ENCODE assay signal across 22 mouse cellular contexts in genomic region chr5:102266451-102266850, GRCm38 (mm10).
DNase-seq lines count a peak whose midpoint lies in the region; ATAC-seq lines count a peak whose summit lies in the region.
"Had no signal": no experiment of that assay in that cellular context is flagged by ENCODE, and none has a peak within 500 bp of the region (broad histone marks: within the 10 kb centered on the region; RNA-seq: fewer than 3 reads in every experiment).

No protein-coding gene starts in this region.

- DNase-seq in kidney, postnatal 4 days: no peak
- DNase-seq in retina, postnatal 1 day: peak; percentile 20
- DNase-seq in retina, embryonic 14.5 days (ENCODE audit: low spot score): no peak
- DNase-seq in Muller cell, postnatal 12 days (ENCODE audit: inconsistent ontology term): no peak
- DNase-seq: adrenal gland, postnatal 10 days; cerebellum, adult 18-20 months; cerebellum, adult 9-11 months; cerebellum, postnatal 36 days; gastrocnemius, postnatal 10 days; heart, adult 2 months; heart, postnatal 14 days had no signal

- H3K27ac ChIP-seq in hindbrain, embryonic 15.5 days (replicated peaks): no peak overlapping the region
- no peak overlapping the region for H3K27ac ChIP-seq in hindbrain, embryonic 13.5 days
- H3K27ac ChIP-seq in kidney, embryonic 16.5 days (ENCODE audit: low read length): no peak overlapping the region
- peak overlapping the region; percentile 63 for H3K27ac ChIP-seq in limb, embryonic 15.5 days
- H3K27ac ChIP-seq: embryonic facial prominence, embryonic 15.5 days; forebrain, embryonic 10.5 days; heart, adult 2 months; heart, embryonic 15.5 days; hindbrain, embryonic 10.5 days had no signal

- ATAC-seq in hindbrain, embryonic 15.5 days (ENCODE audit: low FRiP score, low read depth): no peak
- no peak for ATAC-seq in hindbrain, embryonic 13.5 days (ENCODE audit: low FRiP score)
- ATAC-seq in kidney, embryonic 16.5 days (ENCODE audit: low FRiP score, low TSS enrichment): peak; percentile 19; the same call in 1 of the 2 replicates
- no peak for ATAC-seq in limb, embryonic 15.5 days (ENCODE audit: insufficient number of reproducible peaks, low FRiP score, low TSS enrichment, low read depth)
- ATAC-seq: forebrain, embryonic 14.5 days had no signal

- H3K4me3 ChIP-seq in hindbrain, embryonic 15.5 days: no peak overlapping the region
- H3K4me3 ChIP-seq in hindbrain, embryonic 13.5 days: no peak overlapping the region
- H3K4me3 ChIP-seq in kidney, embryonic 16.5 days (ENCODE audit: low read length): no peak overlapping the region
- H3K4me3 ChIP-seq in limb, embryonic 15.5 days: no peak overlapping the region
- H3K4me3 ChIP-seq: embryonic facial prominence, embryonic 15.5 days; erythroblast, embryonic 14.5 days; forebrain, embryonic 10.5 days; heart, adult 2 months; heart, embryonic 15.5 days; hindbrain, embryonic 10.5 days had no signal

- no peak overlapping the region for H3K9ac ChIP-seq in hindbrain, embryonic 15.5 days
- no peak overlapping the region for H3K9ac ChIP-seq in hindbrain, embryonic 13.5 days
- H3K9ac ChIP-seq in kidney, embryonic 16.5 days (replicated peaks; ENCODE audit: low read length): no peak overlapping the region
- no peak overlapping the region for H3K9ac ChIP-seq in limb, embryonic 15.5 days
- H3K9ac ChIP-seq: embryonic facial prominence, embryonic 15.5 days; heart, embryonic 15.5 days had no signal

- no peaks in the 10 kb centered on the region for H3K36me3 ChIP-seq in hindbrain, embryonic 15.5 days
- no peaks in the 10 kb centered on the region for H3K36me3 ChIP-seq in hindbrain, embryonic 13.5 days
- no peaks in the 10 kb centered on the region for H3K36me3 ChIP-seq in kidney, embryonic 16.5 days (ENCODE audit: insufficient read depth, low read length)
- H3K36me3 ChIP-seq in limb, embryonic 15.5 days: no peaks in the 10 kb centered on the region
- H3K36me3 ChIP-seq: embryonic facial prominence, embryonic 15.5 days; forebrain, embryonic 10.5 days; heart, embryonic 15.5 days; hindbrain, embryonic 10.5 days had no signal

- H3K4me2 ChIP-seq in hindbrain, embryonic 15.5 days: 0 out of 2 replicates have a peak overlapping the region, but pooled peaks have one; percentile 3
- H3K4me2 ChIP-seq in hindbrain, embryonic 13.5 days: no peak overlapping the region
- no peak overlapping the region; the same call in 1 of the 2 replicates for H3K4me2 ChIP-seq in kidney, embryonic 16.5 days (replicated peaks; ENCODE audit: low read depth, low read length)
- no peak overlapping the region for H3K4me2 ChIP-seq in limb, embryonic 15.5 days
- H3K4me2 ChIP-seq: embryonic facial prominence, embryonic 15.5 days; heart, embryonic 11.5 days; heart, embryonic 15.5 days had no signal

- WGBS in hindbrain, embryonic 15.5 days: 52% methylated on average over 11 of the region's 11 CpGs
- WGBS in hindbrain, embryonic 13.5 days: 55% methylated on average over 11 of the region's 11 CpGs
- WGBS in kidney, embryonic 16.5 days: 32% methylated on average over 11 of the region's 11 CpGs
- 50% methylated on average over 11 of the region's 11 CpGs for WGBS in limb, embryonic 15.5 days

- no peaks in the 10 kb centered on the region for H3K9me3 ChIP-seq in hindbrain, embryonic 15.5 days
- no peaks in the 10 kb centered on the region for H3K9me3 ChIP-seq in hindbrain, embryonic 13.5 days
- H3K9me3 ChIP-seq in kidney, embryonic 16.5 days (ENCODE audit: low read length): no peaks in the 10 kb centered on the region
- H3K9me3 ChIP-seq in limb, embryonic 15.5 days: no peaks in the 10 kb centered on the region
- H3K9me3 ChIP-seq: embryonic facial prominence, embryonic 15.5 days; forebrain, embryonic 10.5 days; heart, embryonic 15.5 days; hindbrain, embryonic 10.5 days had no signal

- no peaks in the 10 kb centered on the region for H3K27me3 ChIP-seq in hindbrain, embryonic 15.5 days
- H3K27me3 ChIP-seq in hindbrain, embryonic 13.5 days: no peaks in the 10 kb centered on the region
- no peaks in the 10 kb centered on the region for H3K27me3 ChIP-seq in kidney, embryonic 16.5 days (ENCODE audit: insufficient read depth, low read length)
- H3K27me3 ChIP-seq in limb, embryonic 15.5 days: no peaks in the 10 kb centered on the region
- H3K27me3 ChIP-seq: embryonic facial prominence, embryonic 15.5 days; heart, embryonic 15.5 days had no signal

- no peaks in the 10 kb centered on the region for H3K4me1 ChIP-seq in hindbrain, embryonic 15.5 days (replicated peaks)
- H3K4me1 ChIP-seq in hindbrain, embryonic 13.5 days (replicated peaks): no peaks in the 10 kb centered on the region
- no peaks in the 10 kb centered on the region for H3K4me1 ChIP-seq in kidney, embryonic 16.5 days (ENCODE audit: insufficient read depth, low read length)
- H3K4me1 ChIP-seq in limb, embryonic 15.5 days: peaks cover 11% of the 10 kb centered on the region; the same call in 1 of the 2 replicates
- H3K4me1 ChIP-seq: forebrain, embryonic 10.5 days; heart, embryonic 15.5 days had no signal
